Mouse (Mus musculus): ENCODE measurements around the gene Krt24. TPM values are rescaled to one million over a fixed set of nuclear protein-coding genes. Genes with fewer than 3 reads are reported as not detected.

Krt24 gene
- total RNA-seq (2023) = not detected

DNA sequence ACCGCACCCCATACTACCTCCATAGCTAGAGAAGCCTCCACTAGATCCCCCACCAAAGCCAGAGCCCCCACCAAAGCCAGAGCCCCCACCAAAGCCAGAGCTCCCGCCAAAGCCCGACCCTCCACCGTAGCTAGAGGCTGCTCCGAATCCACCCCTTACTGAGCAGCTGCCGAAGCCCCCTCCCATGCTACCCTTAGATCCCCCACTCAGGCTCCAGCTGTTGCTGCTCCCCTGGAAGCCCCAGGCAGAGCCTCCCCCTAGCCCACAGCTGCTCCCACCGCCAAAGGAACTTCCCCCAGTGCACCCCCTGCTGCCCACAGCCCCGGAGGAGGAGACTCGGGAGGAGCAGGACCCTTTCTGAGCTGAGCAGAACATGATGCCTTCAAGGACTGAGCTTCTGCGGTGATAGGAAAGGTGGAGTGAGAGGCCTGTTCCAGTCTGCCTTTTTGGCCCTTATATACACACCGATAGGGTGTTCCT lies at the start of gene Krt24:
Gene Krt24, minus strand, starts transcription at position 430 of the 480 bp plus-strand sequence.

DNA sequence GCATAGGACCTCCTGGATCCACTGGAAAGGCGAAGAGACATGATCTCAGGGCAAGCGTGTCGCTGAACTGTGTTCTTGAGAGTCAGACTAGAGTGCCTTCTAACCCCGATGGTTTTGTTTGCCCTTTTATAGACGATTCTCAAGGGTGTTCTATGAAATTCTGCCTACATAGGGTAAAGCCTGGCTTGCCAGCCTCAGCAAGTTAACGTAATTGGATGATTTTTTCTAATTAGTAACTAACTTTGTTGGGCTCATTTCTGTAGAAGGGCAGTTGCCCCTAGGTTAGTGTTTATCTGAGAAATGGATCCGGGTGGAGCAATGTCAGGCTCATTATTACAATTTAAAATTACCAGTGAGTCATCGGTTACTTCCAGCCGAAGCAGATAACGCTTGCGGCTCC lies 37.8 kb upstream of the Krt24 start, which contains the start of gene Krt25:
Gene Krt25, minus strand, starts transcription at position 101 of the 400 bp plus-strand sequence.

GRCm38 (mm10) chr11:99243820-99244374 lies 41.2 kb downstream of the Krt24 start, which contains the start of gene Krt222:
Krt222 (minus strand) TSS chr11:99244085.

DNA sequence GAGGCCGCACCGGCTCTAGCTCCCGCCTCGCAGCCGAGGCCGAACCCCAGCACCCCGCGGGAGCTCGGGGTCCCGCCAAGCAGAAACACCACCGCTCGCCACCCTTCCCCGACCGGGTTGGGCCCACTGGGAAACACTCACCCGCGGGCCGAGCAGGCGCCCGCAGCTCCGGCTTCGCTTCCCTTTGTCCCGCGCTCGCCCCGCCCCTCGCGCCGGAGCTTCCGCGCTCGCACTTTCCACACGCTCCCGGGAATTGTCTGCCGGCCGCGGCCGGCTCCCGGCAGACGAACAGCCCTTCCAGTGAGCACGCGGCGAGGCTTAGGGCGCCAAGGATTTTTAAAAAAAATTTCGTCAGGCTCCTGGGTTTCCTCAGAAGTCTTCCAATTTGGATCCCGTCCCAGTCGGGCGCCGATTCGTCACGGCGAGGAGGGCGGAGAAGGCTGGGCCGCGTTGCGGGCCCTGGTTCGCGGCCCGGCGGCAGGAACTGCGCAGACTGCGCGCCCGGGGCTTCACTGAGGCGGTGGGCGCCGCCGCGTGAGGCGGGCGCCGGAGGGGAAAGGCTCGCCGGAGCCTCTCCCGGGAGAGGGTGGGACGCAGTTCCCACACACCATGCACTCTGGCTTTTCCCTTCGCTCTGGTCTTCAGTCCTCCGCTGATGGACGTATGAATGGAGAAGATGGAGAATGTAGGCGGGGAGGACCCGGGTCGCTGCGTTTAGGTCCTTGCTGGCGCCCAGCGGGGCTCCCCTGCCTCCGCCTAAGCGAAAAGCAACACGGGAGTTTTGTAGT lies 54.6 kb downstream of the Krt24 start, which contains the start of gene Smarce1:
Gene Smarce1, minus strand, starts transcription at position 757 of the 788 bp plus-strand sequence.

Other genes with a start within 250 kb of the Krt24 start
- gene Igfbp4, start 244.0 kb downstream of the Krt24 start, total RNA-seq (2023) = 1 to 10 TPM; 5.0 to 6.4 TPM
- gene Tns4, start 196.0 kb downstream of the Krt24 start, total RNA-seq (2023) = 10 to 100 TPM; 15.4 to 17.9 TPM
- 10 to 100 TPM; 15.0 to 16.6 TPM for gene Ccr7, start 130.2 kb downstream of the Krt24 start, total RNA-seq (2023)
- 10 to 100 TPM; 69.8 to 97.3 TPM for gene Smarce1, start 54.2 kb downstream of the Krt24 start, total RNA-seq (2023)
- not detected for gene Krt222, start 41.2 kb downstream of the Krt24 start, total RNA-seq (2023)
- not detected for gene Krt25, start 37.7 kb upstream of the Krt24 start, total RNA-seq (2023)
- not detected for gene Krt26, start 52.7 kb upstream of the Krt24 start, total RNA-seq (2023)
- not detected for gene Krt27, start 65.8 kb upstream of the Krt24 start, total RNA-seq (2023)
- gene Krt28, start 89.6 kb upstream of the Krt24 start, total RNA-seq (2023) = not detected
- gene Krt10, start 104.1 kb upstream of the Krt24 start, total RNA-seq (2023) = 1 to 10 TPM in 1 of 2 experiments, not detected in 1; 2.0 TPM
- gene Krt12, start 137.0 kb upstream of the Krt24 start, total RNA-seq (2023) = not detected
- not detected for gene Krt20, start 152.9 kb upstream of the Krt24 start, total RNA-seq (2023)
- gene Krt23, start 207.9 kb upstream of the Krt24 start, total RNA-seq (2023) = not detected
- gene Krt39, start 236.1 kb upstream of the Krt24 start, total RNA-seq (2023) = not detected

Data from monocyte, adult 59 days (primary cell).